Mouse (Mus musculus): Measurements from ENCODE around the gene Spaar.

DNA sequence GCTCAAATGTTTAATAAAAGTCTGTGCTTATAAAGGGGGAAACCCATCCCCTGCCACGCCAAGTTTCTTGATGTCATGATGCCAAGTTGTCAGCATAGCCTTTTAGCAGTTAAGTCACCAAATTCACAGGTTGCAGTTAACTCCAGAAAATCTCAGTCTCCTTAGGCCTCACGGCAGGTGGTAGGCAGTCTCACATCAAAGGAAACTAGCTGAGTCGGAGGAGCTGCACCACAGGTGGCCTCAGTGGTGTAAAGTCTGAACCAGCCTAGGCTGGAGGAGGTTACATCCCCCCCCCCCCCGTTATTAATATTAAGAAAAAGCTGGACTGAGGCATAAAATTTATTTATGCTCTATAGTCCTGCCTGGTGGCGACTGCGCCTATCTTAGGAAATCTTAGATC is 65.5 kb downstream of the Spaar start:
- TF ChIP-seq CTCF (IDR thresholded peaks at IDR 0.05; ENCODE audit: control insufficient read depth, insufficient read depth, insufficient replicate concordance, low read depth, low read length) (no peak), POLR2A (IDR thresholded peaks at IDR 0.05; ENCODE audit: control insufficient read depth, low read depth, low read length) (no peak)
